Mouse (Mus musculus) mouse trophoblast stem cell (cell line): ENCODE measurements around the gene Tmem204.
"Not testable (repeated sequence)": the region's sequence is repeated elsewhere in the genome, so short reads cannot be mapped to it uniquely, and the experiment has no call there.

Experiments
- in situ Hi-C, 2 experiments: fragments of 300-500 bp; cut with MseI, MboI; formaldehyde crosslinking; loops; 2 replicates in 1 of 2; 3 replicates in 1 of 2; pipeline ENCODE4 v1.15.1; 2025

Gene Tmem204

DNA sequence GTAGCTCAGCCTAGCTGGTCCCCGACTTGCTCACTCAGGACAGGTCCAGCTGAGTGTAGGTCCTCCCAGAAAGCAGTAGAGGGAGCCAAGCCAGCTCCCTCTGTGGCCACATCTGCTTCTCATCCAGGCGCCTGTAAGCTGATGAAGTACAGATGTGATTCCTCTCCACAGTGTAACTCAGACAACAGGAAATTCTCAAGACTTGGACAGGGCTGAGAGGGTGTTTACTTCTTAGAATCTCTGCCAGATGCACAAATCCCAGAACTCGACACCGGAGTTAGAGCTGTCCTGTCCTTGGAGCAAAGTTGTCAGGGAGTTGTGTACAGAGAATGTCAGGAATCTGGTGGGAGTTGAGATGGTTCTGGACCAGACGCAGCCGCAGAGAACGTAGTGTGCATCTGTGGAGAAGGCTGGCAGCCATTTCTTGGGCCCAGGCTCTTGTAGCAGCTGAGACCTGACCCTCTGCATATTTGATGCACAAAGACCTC is at the start of gene Tmem204:
Gene Tmem204, minus strand, starts transcription at position 148 of the 488 bp plus-strand sequence.
- in situ Hi-C loops, result no loop called here

DNA sequence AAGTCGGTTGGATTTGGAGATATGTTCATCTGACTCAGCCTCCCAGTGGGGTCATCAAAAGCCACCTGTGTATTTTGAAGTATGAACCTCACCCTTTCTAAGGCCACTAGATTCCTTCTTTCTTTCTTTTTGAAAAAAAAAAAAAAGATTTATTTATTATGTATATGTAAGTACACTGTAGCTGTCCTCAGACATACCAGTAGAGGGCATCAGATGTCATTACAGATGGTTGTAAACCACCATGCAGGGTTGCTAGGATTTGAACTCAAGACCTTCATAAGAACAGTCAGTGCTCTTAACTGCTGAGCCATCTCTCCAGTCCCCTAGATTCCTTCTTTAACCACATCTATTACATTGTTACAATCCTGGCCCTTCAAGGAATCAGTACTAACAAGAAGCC is 46.7 kb upstream of the Tmem204 start:
- in situ Hi-C loops, result no loop called here

DNA sequence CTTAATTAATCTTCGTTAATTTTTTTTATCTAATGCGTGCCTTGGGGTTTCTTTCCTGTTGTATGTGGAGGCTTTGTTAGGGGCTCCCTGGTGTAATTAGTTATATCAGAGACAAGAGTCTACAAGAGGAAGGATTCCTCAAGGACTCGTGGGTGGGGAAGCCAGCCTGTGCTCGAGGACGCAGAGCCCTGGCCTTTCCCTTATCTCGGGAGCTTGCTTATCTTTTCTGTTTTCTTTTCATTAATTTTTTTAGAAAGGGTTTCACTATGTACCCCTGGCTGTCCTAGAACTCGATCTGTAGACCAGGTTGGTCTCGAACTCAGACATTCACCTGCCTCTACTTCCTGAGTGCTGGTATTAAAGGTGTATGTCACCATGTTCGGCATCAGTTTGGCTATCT is 44.3 kb upstream of the Tmem204 start:
- in situ Hi-C loops, result no loop called here

DNA sequence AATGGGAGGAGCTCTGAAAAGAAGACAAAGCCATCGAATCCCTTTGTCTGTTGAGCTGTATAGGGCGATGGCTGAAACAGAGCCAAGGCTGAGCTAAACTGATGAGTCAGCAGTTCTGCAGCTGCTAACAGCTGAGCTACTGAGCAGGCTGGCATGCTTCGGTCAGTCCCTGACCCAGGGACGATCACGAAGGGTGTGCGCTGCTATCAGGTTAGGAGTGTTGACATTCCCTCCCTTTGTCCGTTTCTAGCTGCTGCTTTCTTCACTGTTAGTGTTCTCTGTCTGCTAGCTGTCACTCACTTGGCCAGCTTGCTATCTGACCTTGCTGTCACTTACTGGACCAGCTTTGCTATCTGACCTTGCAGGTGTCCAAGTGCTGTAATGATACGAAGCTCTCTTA is 43.7 kb upstream of the Tmem204 start:
- in situ Hi-C loops, result no loop called here

DNA sequence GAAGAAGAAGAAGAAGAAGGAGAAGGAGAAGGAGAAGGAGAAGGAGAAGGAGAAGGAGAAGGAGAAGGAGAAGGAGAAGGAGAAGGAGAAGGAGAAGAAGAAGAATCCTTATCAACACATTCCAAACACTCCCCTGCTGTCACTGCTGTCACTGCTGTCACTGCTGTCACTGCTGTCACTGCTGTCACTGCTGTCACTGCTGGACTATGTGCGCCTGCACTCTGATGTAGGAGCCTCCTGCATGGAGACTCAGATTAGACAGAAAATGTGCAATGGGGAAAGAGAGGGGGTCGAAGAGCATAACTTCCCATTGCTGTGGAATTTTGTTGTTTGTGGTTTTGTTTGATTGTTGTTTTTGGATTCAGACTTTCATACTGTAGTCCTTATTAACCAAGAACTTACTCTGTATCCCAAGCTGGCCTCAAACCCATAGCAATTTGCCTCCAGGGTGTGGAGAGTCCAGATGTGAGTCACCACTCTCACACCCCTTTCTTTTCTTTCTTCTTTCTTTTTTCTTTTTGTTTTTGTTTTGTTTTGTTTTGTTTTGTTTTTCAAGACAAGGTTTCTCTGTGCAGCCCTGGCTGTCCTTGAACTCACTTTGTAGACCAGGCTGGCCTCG is 42.2 kb upstream of the Tmem204 start:
- in situ Hi-C loops, result not testable (repeated sequence)

DNA sequence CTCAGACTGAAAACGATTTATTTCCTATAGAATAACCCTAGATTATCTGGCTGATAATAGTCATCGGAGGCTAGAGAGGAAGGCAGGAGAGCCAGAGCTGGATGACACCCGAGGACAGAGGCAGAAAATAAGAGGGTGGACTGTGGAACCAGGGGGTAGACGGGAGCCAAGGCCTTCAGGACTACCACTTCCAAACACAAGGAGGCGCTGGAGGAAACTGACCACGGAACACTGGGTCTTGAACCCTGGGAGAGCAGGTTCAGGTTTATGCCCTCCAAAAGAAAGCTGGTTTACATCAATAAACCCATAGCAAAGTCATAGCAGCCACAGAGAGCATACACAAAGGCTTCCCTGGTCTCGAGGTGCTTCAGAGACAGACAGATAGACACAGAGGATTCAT is 40.6 kb upstream of the Tmem204 start:
- in situ Hi-C loops, result no loop called here

DNA sequence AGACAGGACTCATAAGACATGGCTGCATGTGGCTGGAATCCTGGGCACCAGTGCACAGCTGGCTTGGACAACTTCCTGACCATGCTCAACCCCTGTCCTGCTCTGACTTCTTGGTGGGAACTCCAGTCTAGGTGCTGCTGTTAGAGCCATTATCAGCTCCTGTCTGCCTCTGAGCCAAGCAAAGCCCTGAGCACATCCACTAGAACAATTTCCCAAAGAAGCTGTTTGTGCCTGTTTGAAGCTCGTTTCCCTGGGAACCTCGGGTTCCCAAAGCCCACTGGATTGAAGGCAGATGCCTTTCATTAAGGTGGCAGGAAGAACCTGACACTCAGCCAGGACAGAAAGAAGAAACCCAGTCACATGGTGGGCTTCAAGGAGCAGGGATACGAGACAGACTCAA is 37.0 kb upstream of the Tmem204 start, which contains the start of gene Ptx4:
Gene Ptx4, plus strand, starts transcription at position 355 of the 400 bp plus-strand sequence.
- in situ Hi-C loops, result no loop called here

DNA sequence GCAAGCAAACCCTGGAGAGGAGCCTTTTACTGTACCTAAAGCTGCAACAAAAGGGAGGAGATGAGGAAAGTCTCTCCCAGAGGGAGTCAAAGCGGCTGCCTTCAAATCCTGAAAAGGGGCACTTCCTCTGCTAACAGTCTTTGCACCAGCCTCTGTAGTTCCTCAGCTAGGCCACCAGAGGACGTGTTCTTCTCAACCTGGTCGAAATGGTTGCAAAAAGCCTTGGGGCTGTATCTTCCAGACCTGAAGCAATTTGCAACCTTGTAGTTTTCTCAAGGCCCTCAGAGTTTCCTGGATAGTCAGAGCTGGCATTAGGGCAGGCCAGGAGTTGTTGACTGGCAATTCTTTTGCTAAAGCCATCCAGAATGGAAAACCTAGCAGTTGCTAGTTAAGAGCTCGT is 33.9 kb upstream of the Tmem204 start:
- in situ Hi-C loops, result no loop called here

DNA sequence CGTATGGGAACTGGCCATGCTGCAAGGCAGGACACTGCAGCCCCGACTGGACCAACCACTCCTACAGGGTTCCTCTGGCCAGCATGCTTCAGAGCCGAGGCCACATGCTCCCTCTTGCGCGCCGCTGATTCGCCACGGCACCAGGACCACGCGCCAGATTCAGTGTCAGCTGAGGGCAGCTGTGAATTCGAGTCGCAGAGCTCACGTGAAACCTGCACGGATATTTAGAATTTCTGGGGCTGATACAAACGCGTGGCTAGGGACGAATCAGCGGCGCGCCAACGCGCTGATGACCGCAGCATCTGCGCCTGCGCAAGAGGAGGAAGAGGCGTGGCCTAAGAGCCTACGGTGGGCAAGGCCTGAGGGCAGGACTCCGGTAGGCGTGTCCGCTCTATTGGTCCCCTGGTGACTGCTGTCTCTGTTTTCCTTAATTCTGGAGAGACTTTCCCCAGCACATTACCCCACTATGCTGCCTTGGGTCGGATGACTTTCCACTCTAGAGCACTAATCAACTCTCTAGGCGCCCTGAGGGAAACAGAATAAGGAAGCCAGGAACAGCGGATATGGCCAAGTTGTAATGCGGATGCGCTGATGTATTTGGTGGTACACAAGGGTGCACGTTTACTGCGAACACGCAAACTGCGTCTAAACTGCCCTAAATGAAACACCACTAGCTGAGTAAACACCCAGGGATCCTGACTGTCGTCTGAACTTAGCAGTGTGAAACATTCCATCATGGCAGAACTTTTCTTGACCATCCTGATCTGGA is 32.5 kb upstream of the Tmem204 start, which contains the start of gene Telo2:
Gene Telo2, minus strand, starts transcription at position 304 of the 769 bp plus-strand sequence.
- in situ Hi-C loops, result no loop called here

DNA sequence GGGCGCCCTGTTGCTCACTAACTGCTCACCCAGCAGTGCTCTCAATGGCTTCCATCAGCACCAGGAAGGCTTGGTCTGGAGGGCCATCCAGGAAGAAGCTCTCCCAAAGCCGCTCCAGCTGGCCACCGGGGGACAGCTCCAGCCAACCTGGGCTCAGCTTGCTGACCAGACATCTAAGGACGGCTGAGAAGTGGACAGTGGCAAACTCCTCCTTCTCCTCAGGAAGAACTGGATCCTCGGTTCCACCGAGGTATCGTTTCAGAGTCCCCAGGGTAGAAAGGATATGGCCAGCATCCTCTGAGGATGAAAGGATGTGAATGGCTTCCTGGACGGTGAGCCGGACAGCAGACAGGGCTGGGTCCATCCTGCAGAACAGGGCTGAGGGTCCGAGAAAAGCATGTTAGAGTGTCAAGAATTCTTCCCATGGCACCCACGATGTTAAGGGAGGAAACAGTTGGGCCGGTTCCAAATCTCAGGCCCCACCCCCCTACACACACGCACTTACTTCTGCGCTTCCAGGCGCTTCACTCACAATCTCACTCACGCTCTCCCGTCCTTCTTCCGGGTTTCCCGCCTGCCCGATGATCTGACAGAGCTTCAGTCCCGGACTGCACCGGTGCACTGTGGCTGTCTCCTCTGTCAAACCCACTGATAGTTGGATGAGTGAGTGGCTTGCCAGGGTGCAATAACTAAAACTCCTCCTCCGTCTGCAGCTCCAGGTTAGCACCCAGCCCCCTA is 31.7 kb upstream of the Tmem204 start:
- in situ Hi-C loops, result no loop called here

DNA sequence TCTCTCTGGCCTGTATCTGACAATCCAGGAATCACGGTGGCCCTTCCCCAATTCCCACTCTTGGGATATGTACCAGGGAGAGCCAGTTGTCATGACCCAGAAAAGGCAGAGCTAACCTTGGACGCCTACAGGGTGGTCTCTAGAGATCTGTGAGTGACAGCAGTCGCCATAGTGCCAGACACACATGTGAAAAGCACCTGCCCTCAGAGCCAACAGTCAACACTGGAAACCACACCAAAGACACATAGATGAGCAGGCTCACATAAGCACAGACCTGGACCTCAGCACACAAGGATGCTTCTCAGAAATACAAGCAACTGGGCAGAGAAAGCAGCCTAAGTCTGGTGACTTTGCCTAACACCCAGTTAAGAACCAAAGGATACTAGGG is 29.0 kb upstream of the Tmem204 start:
- in situ Hi-C loops, result no loop called here

DNA sequence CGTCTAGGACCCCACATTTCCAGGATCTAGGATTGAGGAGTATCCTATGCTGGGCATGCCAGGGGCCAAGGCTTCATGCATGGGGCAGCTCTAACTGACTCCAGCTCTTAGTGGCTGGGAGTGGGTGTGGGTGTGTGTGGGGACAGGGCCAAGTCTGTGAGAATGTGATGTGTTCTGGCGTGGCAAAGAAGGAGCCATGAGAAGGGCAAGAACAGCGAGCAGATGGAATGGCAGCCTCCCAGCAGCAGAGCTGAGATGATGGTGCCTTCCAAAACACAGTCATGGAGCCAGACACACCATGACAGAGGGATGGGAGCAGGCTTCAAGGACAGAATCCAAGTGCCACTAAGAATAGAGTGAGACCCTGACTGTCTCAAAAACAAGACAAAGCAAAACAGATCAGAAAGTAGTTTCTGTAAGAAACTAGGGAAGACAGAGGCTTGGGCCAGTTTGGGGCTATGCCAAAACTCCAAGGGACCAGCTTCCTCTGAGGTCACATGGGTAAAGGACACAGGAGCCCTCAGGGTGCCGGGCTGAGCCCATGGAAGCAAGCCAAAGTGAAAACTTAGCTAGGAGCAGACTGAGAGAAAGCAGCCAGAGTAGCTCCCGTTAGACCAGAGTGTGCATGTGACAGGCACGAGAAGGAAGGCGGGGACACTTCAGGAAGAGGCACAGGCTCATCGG is 28.5 kb upstream of the Tmem204 start:
- in situ Hi-C loops, result no loop called here

DNA sequence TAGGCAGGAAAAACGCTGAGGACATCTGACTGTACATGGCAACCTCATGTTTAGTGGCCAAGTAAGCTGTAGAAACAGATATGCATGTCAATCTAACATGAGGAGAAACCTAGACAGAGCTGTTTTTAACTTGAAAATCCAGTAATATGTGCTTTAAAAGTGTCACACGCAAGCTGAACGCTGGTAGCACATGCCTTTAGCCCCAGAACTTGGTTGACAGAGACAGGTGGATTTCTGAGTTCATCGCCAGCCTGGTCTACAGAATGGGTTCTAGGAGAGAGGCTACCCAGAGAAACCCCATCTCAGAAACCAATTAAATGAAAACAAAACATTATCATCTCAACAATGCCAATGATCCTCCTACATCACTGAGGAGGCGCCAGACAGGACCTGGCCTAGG is 27.8 kb upstream of the Tmem204 start:
- in situ Hi-C loops, result no loop called here

DNA sequence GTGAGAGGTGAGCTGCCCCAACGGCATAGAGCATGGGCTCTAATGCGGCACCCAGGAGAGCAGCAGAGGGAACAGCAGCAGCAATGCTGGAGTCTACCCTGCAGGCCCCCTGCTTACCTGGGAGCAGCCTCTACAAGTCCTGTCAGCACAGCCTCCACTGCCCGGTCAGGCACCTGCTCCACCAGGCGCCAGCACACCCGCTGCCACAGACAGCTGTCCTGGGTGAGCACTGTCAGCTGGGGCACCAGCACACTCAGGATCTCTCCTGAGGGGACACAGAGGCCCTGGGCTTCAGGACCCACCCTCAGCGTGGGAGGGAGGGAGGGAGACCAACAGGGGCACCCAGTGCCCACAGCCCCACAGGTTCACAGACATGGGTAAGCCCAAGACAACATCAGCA is 27.2 kb upstream of the Tmem204 start:
- in situ Hi-C loops, result no loop called here

DNA sequence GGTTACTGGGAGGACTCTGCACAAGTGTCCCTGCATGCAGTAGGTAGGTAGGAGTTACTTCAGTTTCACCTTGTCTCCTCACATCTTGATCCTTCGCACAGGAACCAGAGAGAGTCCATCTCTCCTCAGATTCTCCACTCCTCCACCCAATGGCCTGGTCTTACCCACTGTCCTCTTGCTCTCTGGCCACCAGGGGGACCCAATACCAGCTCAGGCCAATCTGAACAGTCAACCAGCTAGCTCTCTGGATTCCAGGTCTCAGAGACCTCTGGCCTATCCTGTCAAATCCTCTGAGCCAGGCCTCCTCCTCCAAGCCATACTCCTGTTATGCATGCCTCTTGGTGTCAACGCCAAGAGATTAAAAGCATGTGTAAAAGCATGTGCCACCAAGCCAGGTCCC is 26.2 kb upstream of the Tmem204 start:
- in situ Hi-C loops, result no loop called here

DNA sequence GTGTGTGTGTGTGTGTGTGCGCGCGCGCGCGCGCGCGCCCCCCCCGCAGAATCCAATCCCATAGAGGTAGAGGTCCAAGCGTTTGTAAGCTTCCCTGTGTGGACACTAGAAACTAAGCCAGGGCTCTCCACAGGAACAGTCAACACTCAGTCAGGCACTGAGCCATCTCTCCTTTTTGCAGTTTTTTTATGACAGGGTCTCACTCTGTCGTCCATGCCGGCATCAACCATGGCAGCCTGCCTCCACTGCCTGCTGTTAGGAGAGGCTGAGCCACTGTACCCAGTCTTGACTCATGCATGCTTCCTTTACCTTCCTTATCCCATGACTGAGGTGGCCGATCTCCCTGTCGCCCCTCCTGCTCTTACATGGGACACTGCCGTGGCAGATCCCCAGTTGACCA is 24.4 kb upstream of the Tmem204 start:
- in situ Hi-C loops, result no loop called here

DNA sequence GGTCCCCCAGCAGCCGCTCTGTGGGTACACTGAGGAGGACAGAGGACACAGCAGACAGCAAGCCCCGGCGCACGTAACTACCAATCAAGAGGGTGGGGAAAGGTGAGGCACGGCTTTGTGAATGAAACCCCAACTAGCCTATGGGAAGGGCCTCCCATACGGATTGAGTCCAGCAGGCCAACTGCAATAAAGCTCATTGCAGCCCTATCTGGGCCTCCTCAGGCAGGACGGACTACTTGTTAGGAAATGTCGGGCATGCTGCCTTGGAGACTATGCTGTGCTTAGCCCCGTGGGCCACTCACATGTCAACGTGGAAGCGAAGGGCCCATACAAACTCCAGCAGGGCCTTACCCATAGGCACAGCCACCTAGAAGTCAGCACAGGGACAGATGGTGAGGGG is 17.9 kb upstream of the Tmem204 start:
- in situ Hi-C loops, result no loop called here

DNA sequence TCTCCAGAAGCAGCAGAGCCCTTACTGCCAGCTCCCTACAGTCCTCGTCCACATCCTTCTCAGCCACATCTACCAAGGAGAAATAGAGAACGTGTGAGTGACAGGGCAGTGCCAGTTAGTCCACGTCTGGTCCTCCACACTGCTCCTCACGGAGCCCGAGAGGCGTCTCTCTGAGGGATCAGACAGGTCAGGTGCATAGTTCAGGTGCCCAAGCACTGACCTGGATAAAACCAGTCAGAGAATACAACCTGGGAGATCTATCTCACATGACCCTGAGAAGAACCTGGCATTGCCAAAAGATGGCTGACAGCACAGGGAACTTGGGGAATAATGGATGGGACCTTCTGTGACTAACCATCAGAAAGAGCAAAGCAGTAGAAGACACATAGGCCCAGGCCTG is 16.7 kb upstream of the Tmem204 start:
- in situ Hi-C loops, result no loop called here

DNA sequence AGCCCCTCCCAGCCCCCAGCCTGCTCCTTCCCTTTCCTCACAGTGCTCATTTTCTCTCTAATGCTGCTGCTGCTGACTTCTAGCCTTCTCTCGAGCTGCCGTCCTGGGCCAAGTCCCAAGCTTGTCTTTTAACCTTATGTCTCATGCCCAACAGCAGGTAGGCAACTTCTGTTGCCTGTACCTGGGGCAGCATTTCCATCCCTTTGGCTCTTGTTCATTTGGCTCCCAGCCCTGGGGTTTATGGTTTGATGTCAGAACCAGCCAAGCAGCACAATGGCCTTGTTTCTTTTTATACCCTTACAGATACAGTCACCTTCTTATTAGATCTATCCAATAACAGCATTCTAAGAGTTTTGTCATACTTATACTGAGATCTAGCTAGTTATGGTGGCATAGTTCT is 12.8 kb upstream of the Tmem204 start:
- in situ Hi-C loops, result no loop called here

DNA sequence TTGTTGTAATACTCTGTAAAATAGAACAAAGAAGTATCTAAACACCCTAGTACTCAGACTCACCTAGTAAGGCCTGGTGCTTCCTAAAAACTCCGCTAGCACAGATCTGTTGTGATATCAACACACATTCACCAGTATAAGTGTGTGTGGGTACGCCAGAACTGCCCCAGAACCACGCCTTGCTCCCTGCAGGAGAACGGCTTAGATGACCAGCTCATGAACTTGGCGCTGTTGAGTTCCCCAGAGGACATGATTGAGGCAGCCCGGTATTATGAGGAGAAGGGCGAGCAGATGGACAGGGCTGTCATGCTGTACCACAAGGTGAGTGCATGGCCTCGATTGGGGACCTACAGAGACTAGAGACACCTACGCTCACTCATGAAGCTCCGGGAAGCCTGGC is 7.1 kb upstream of the Tmem204 start:
- in situ Hi-C loops, result no loop called here

DNA sequence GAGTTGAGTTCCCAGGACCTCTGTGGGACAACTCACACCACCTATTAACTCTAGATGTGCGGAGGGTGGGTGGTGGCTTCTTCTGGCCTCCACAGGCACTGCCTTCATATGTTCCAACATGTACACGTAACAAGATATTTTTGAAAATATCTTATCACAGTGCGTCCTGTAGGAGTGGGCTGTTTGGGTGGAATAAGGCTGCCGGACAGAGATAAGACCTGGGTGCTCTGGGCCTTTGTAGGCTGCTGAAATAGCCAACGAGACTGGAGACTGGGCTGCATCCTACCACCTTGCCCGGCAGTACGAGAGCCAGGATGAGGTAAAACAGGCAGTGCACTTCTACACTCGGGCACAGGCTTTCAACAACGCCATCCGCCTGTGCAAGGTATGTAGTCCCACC is 5.8 kb upstream of the Tmem204 start:
- in situ Hi-C loops, result no loop called here

DNA sequence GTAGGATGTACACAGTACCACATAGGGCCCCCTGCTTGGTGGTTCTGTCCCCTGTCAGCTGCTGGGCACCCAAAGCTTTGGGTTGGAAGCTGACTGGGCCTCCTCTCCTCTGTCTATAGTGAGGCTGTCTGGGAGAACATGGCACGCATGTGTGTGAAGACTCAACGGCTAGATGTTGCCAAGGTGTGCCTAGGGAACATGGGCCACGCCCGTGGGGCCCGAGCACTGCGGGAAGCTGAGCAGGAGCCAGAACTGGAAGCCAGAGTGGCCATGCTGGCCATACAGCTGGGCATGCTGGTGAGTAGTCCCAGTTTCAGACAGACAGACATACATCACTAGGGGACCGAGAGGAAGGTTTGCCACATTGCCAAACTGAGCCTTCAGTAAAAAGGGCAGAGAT is 3.3 kb upstream of the Tmem204 start:
- in situ Hi-C loops, result no loop called here
